Mouse (Mus musculus) left cerebral cortex, adult 2 months (tissue): ENCODE measurements at regions not wholly inside any gene's neighbourhood (a gene's known extent, or its start where the extent isn't known, plus 50 kb on each side); places are given as distances from the start of the nearest gene placed in this dataset.

Experiments
- DNase-seq, 2 experiments: peaks; one replicate each; pipeline ENCODE4 v3.0.0; 2021 to 2022; ENCODE audit warnings: low spot score in 2 of 2, mixed read lengths in 1 of 2; ENCODE audit errors: extremely low spot score in 1 of 2
- H3K27ac ChIP-seq: fragments of 200-600 bp; 2 replicates; pipeline ENCODE4 v1.8.1; 2022
- H3K4me3 ChIP-seq: fragments of 200-600 bp; 2 replicates; pipeline ENCODE4 v1.8.1; 2022
- CTCF ChIP-seq: fragments of 200-600 bp; IDR thresholded peaks from 2 replicates; pipeline ENCODE4 v1.8.1; 2022; ENCODE audit warnings: antibody characterized with exemption, mild to moderate bottlenecking, moderate library complexity
- intact Hi-C: fragments of 180-260 bp; cut with DNase I; formaldehyde crosslinking; loops from one replicate; pipeline ENCODE4 v1.15.1; 2025

GRCm38 (mm10) chr6:66268427-66268826 lies 266.8 kb upstream of the Mad2l1 start:
- intact Hi-C loops, result no loop called here
- DNase-seq, result no peak
- no peak for TF ChIP-seq CTCF
- no peak overlapping the region for H3K4me3 ChIP-seq
- no peak overlapping the region for H3K27ac ChIP-seq

- intact Hi-C loops, result no loop called here
- H3K4me3 ChIP-seq, result no peak overlapping the region
- TF ChIP-seq CTCF, result no peak
- no peak for DNase-seq
- no peak overlapping the region for H3K27ac ChIP-seq
These were observed 263.6 kb upstream of the Mad2l1 start for GRCm38 (mm10) chr6:66271414-66272206.

GRCm38 (mm10) chr6:66272216-66272615 lies 263.0 kb upstream of the Mad2l1 start:
- DNase-seq, result no peak
- no peak overlapping the region for H3K4me3 ChIP-seq
- H3K27ac ChIP-seq, result no peak overlapping the region
- intact Hi-C loops, result no loop called here
- TF ChIP-seq CTCF, result no peak

GRCm38 (mm10) chr6:66274737-66275136 lies 260.5 kb upstream of the Mad2l1 start:
- H3K27ac ChIP-seq, result no peak overlapping the region
- no peak for TF ChIP-seq CTCF
- DNase-seq, result no peak
- intact Hi-C loops, result no loop called here
- H3K4me3 ChIP-seq, result no peak overlapping the region

GRCm38 (mm10) chr6:66280701-66281100 lies 254.5 kb upstream of the Mad2l1 start:
- Histone ChIP-seq H3K4me3 (no peak overlapping the region), H3K27ac (no peak overlapping the region)
- no peak for DNase-seq
- intact Hi-C loops, result no loop called here
- no peak for TF ChIP-seq CTCF

- no peak for TF ChIP-seq CTCF
- DNase-seq, result no peak
These were observed 252.5 kb upstream of the Mad2l1 start for GRCm38 (mm10) chr6:66282566-66283115.

GRCm38 (mm10) chr6:66283521-66283920 lies 251.7 kb upstream of the Mad2l1 start:
- Histone ChIP-seq H3K27ac (no peak overlapping the region), H3K4me3 (no peak overlapping the region)
- no peak for TF ChIP-seq CTCF
- intact Hi-C loops, result no loop called here
- no peak for DNase-seq

More at GRCm38 (mm10) chr6:66282566-66283115, 252.5 kb upstream of the Mad2l1 start:
- intact Hi-C loops, result no loop called here
- no peak overlapping the region for H3K4me3 ChIP-seq
- H3K27ac ChIP-seq, result no peak overlapping the region

- no peak overlapping the region for H3K4me3 ChIP-seq
- TF ChIP-seq CTCF, result no peak
- intact Hi-C loops, result no loop called here
- DNase-seq, result peak in 1 of 2 experiments; percentile 54
- no peak overlapping the region for H3K27ac ChIP-seq
These were observed 247.6 kb upstream of the Mad2l1 start for GRCm38 (mm10) chr6:66287607-66288006.

GRCm38 (mm10) chr6:66289196-66289595 lies 246.0 kb upstream of the Mad2l1 start:
- H3K4me3 ChIP-seq, result no peak overlapping the region
- intact Hi-C loops, result no loop called here
- no peak for TF ChIP-seq CTCF
- no peak overlapping the region for H3K27ac ChIP-seq
- DNase-seq, result no peak

GRCm38 (mm10) chr6:66291576-66291975 lies 243.6 kb upstream of the Mad2l1 start:
- no peak for TF ChIP-seq CTCF
- DNase-seq, result no peak
- intact Hi-C loops, result no loop called here
- no peak overlapping the region for H3K4me3 ChIP-seq
- H3K27ac ChIP-seq, result no peak overlapping the region

- no peak for TF ChIP-seq CTCF
- DNase-seq, result no peak
- Histone ChIP-seq H3K27ac (no peak overlapping the region), H3K4me3 (no peak overlapping the region)
- intact Hi-C loops, result no loop called here
These were observed 237.1 kb upstream of the Mad2l1 start for GRCm38 (mm10) chr6:66298056-66298455.

- no peak overlapping the region for H3K27ac ChIP-seq
- TF ChIP-seq CTCF, result no peak
- intact Hi-C loops, result no loop called here
- no peak for DNase-seq
- no peak overlapping the region for H3K4me3 ChIP-seq
These were observed 235.0 kb upstream of the Mad2l1 start for GRCm38 (mm10) chr6:66300189-66300588.

- no peak overlapping the region for H3K27ac ChIP-seq
- TF ChIP-seq CTCF, result no peak
- intact Hi-C loops, result no loop called here
- no peak for DNase-seq
- no peak overlapping the region for H3K4me3 ChIP-seq
These were observed 190.3 kb upstream of the Mad2l1 start for GRCm38 (mm10) chr6:66344848-66345247.
